8 mouse cellular contexts compared by ENCODE assay signal in the genomic region with DNA sequence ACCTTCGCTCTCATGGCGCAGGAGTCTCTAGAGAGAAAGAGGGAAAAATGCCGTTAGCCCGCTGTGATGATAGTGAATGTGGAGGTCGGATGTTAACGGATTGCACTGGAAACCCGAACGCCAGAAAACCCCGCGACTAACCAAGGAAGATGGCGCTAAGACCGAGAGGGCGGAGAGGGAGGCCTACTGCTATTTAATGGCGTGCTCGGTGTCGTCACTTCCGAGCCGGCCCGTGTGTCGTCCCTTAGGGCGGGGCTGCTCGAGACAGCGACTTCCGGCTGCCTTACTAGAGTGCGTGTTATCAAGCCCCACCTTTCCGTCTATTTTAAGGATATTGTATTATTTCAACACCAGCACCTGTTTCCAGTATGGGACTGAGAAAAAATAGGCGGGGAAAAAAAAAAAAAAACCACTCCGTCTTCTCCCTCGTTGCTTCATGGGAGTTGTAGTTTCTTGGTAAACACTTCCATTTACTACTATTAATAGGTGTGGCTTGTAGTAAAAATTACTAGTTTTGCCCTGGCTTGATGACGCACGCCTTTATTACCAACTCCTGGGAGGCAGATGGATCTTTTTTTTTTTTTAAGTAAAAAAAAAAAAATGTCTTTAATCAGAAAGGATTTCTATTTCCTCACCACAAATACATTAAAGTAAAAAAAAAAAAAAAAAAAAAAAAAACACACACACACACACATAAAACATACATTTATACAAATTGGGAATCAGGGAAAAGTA. TPM values are rescaled to one million over a fixed set of nuclear protein-coding genes. Genes with fewer than 3 reads are reported as not detected.
DNase-seq lines count a peak whose midpoint lies in the region; ATAC-seq and TF ChIP-seq lines count a peak whose summit lies in the region.

A gene (minus strand): TSS at position 359 of the 735 bp plus-strand sequence.

- no peaks in the 10 kb centered on the region for H3K9me3 ChIP-seq in embryonic facial prominence, embryonic 15.5 days (replicated peaks)
- H3K9me3 ChIP-seq in kidney, embryonic 14.5 days (ENCODE audit: control insufficient read depth, low read length): no peaks in the 10 kb centered on the region
- H3K9me3 ChIP-seq in limb, embryonic 15.5 days: no peaks in the 10 kb centered on the region

- peak within 1 kb of the TSS; percentile 82 for H3K27ac ChIP-seq in bone marrow, adult 2 months (ENCODE audit: control insufficient read depth, insufficient read depth, low read depth, low read length, poor library complexity)
- H3K27ac ChIP-seq in embryonic facial prominence, embryonic 15.5 days (replicated peaks): peak within 1 kb of the TSS; percentile 97
- H3K27ac ChIP-seq in kidney, embryonic 14.5 days (ENCODE audit: low read depth, low read length): peak within 1 kb of the TSS; percentile 99
- H3K27ac ChIP-seq in limb, embryonic 15.5 days: peak within 1 kb of the TSS; percentile 97

- H3K4me2 ChIP-seq in embryonic facial prominence, embryonic 15.5 days (replicated peaks): peak within 1 kb of the TSS; percentile 81
- peak within 1 kb of the TSS; percentile 80 for H3K4me2 ChIP-seq in kidney, embryonic 14.5 days (replicated peaks; ENCODE audit: low read depth, low read length)
- peak within 1 kb of the TSS; percentile 77 for H3K4me2 ChIP-seq in limb, embryonic 15.5 days

- no peaks in the 10 kb centered on the region; the same call in 1 of the 2 replicates for H3K4me1 ChIP-seq in bone marrow, adult 2 months (ENCODE audit: control insufficient read depth, insufficient read depth, low read length)
- peaks cover 13% of the 10 kb centered on the region; the same call in 1 of the 2 replicates for H3K4me1 ChIP-seq in embryonic facial prominence, embryonic 15.5 days
- H3K4me1 ChIP-seq in kidney, embryonic 14.5 days (ENCODE audit: control insufficient read depth, insufficient read depth, low read length): peaks cover 10% of the 10 kb centered on the region; the same call in 1 of the 2 replicates
- peaks cover 16% of the 10 kb centered on the region for H3K4me1 ChIP-seq in limb, embryonic 15.5 days

- no peak for TF ChIP-seq CTCF in bone marrow, adult 2 months (IDR thresholded peaks at IDR 0.05; ENCODE audit: control insufficient read depth, insufficient read depth, low read length)

- H3K9ac ChIP-seq in embryonic facial prominence, embryonic 15.5 days: peak within 1 kb of the TSS; percentile 79
- peak within 1 kb of the TSS; percentile 86 for H3K9ac ChIP-seq in kidney, embryonic 14.5 days (ENCODE audit: low read depth, low read length)
- peak within 1 kb of the TSS; percentile 77 for H3K9ac ChIP-seq in limb, embryonic 15.5 days

- DNase-seq in 416B (ENCODE audit: low read depth): peak; percentile 100
- peak; percentile 95 for DNase-seq in heart, adult 8-10 months (ENCODE audit: low spot score)
- DNase-seq in monocyte, adult 2 months (ENCODE audit: low read depth in 1 of 2, low spot score in 2 of 2): peak; percentile 84 to 85
- DNase-seq in spleen, postnatal 36 days (ENCODE audit: low spot score in 2 of 2): peak; percentile 94 to 96

- WGBS in bone marrow, adult 2 months: under 1% methylated on average over 31 of the region's 31 CpGs
- WGBS in embryonic facial prominence, embryonic 15.5 days: under 1% methylated on average over 31 of the region's 31 CpGs
- WGBS in kidney, embryonic 14.5 days: under 1% methylated on average over 31 of the region's 31 CpGs
- under 1% methylated on average over 31 of the region's 31 CpGs for WGBS in limb, embryonic 15.5 days

- TF ChIP-seq POLR2A in bone marrow, adult 2 months (IDR thresholded peaks at IDR 0.05; ENCODE audit: borderline replicate concordance, control insufficient read depth, low read depth, low read length): peak; percentile 91

- H3K4me3 ChIP-seq in bone marrow, adult 2 months (replicated peaks; ENCODE audit: control insufficient read depth, low read depth, low read length): peak within 1 kb of the TSS; percentile 76
- H3K4me3 ChIP-seq in embryonic facial prominence, embryonic 15.5 days (replicated peaks): peak within 1 kb of the TSS; percentile 80
- peak within 1 kb of the TSS; percentile 78 for H3K4me3 ChIP-seq in kidney, embryonic 14.5 days (ENCODE audit: low read length)
- peak within 1 kb of the TSS; percentile 76 for H3K4me3 ChIP-seq in limb, embryonic 15.5 days

- ATAC-seq in embryonic facial prominence, embryonic 15.5 days (ENCODE audit: insufficient number of reproducible peaks, low FRiP score, low TSS enrichment, low read depth): peak; percentile 89
- peak; percentile 91 for ATAC-seq in kidney, embryonic 14.5 days (ENCODE audit: low FRiP score, low TSS enrichment)
- peak; percentile 92 for ATAC-seq in limb, embryonic 15.5 days (ENCODE audit: insufficient number of reproducible peaks, low FRiP score, low TSS enrichment, low read depth)

- H3K36me3 ChIP-seq in embryonic facial prominence, embryonic 15.5 days: peaks cover 15% of the 10 kb centered on the region
- H3K36me3 ChIP-seq in kidney, embryonic 14.5 days (ENCODE audit: control insufficient read depth, insufficient read depth, low read length): peaks cover 19% of the 10 kb centered on the region
- H3K36me3 ChIP-seq in limb, embryonic 15.5 days: peaks cover 15% of the 10 kb centered on the region

- H3K27me3 ChIP-seq in embryonic facial prominence, embryonic 15.5 days: no peaks in the 10 kb centered on the region
- H3K27me3 ChIP-seq in kidney, embryonic 14.5 days (ENCODE audit: control insufficient read depth, insufficient read depth, low read length): no peaks in the 10 kb centered on the region
- no peaks in the 10 kb centered on the region for H3K27me3 ChIP-seq in limb, embryonic 15.5 days

RNA-seq across cellular contexts. Expression of the gene that starts here (rescaled TPM):
- 2,208 and 2,695 TPM in 2 replicates for polyA plus RNA-seq in bone marrow, adult 2 months (2011; ENCODE audit: insufficient read depth, insufficient read length, low replicate concordance, missing spikeins)
- polyA plus RNA-seq in embryonic facial prominence, embryonic 15.5 days (2015; fragmentation: Nextera tagmentation; extraction: Ambion mirVana): 4,202 and 4,259 TPM in 2 replicates
- total RNA-seq in heart, adult 8-10 months (2022): 1,000 to 10,000 TPM; 1,313 to 1,574 (median 1,476) TPM
- 4,683 and 5,796 TPM in 2 replicates for polyA plus RNA-seq in kidney, embryonic 14.5 days (2014; fragmentation: Nextera tagmentation; extraction: Ambion mirVana)
- 3,349 and 4,229 TPM in 2 replicates for polyA plus RNA-seq in limb, embryonic 15.5 days (2015; fragmentation: Nextera tagmentation; extraction: Ambion mirVana)

Comparison
In these comparisons a context has a peak if more than half of its experiments do, and no peak if none do; other contexts are left out.
1. Peak in every context shown above with its lines: DNase-seq, ATAC-seq, H3K4me3 ChIP-seq and H3K27ac ChIP-seq.